Mouse (Mus musculus): ENCODE data around the gene Msgn1.

Gene Msgn1

DNA sequence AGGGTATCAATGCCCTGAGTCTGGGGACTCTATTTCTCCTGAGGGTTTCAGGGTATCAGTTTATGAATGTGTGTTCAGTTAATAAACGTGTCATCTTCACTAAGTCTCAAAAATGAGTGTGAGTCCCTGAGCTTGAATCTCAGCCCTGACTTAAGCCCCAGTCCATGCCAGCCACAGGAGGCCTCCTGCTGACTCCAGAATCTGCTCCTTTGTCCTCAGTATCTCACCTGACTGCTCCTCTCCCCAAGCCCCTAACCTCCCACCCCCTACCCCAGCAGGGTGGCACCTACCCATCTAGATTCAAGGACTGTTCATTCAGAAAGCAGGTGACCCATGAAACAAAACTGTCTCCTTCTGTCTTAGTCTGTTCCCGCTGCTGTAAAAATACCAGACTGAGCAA lies 10.2 kb downstream of the Msgn1 start:
- DNase-seq (ENCODE audit: low read depth, low spot score): no peak

DNA sequence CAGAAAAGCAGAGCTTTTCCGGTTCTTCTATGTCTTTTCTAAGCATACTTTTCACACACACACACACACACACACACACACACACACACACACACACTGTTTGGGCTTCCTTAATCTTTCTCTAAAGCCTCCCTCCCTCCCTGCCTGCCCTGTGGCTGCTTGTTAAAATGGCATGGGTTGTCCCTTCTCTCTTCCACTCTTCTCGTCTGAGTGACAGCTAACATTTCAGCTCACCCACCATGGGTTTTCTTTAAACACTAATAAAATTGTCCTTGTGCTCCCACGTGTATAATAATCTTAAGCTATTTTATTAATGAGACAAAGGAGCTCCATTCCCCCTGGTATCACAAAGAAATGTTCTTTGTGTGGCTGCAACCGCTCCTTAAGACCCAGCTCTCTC lies 10.7 kb downstream of the Msgn1 start:
- no peak for DNase-seq (ENCODE audit: low read depth, low spot score)

DNA sequence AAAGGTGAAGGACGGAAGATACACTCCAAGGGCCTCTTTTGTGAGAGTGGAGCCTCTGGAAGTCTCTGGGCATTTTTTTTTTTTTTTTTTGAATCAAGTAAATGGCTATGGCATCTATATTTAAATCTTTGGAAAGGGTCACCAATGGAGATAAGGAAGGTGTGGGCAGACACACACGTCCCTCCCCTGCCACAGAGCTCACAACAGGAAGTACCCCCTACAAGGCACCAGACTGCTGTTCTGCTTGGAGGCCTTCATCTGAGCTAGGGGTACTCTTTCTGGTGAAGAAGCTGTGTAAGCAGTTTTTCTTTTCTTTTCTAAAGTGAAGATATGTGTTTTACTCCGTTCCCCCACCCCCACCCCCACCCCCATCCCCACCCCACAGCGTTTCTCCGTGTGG lies 11.9 kb downstream of the Msgn1 start:
- no peak for DNase-seq (ENCODE audit: low read depth, low spot score)

DNA sequence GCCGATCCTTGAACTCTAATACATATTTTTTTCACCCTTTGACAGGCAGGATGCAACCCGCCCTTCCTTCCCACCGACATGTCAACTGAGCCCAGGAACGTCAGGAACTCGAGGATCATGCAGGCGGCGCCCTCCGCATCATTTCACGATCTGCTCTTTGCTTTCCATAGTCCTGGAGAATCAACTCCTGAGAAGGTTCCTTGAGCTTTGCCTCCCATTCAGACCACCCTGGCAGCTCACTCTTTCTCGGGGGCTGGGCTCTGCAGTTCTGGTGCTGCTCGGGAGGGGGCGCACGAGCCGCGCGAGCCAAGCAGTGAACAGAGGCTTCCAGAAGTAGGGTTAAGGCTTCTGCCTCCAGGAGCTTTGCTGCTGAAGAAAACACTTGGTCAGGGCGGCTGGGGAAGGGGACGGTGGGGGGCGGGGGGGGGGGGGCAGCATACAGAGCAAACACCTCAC lies 12.6 kb downstream of the Msgn1 start:
- DNase-seq (ENCODE audit: low read depth, low spot score): peak; percentile 65

DNA sequence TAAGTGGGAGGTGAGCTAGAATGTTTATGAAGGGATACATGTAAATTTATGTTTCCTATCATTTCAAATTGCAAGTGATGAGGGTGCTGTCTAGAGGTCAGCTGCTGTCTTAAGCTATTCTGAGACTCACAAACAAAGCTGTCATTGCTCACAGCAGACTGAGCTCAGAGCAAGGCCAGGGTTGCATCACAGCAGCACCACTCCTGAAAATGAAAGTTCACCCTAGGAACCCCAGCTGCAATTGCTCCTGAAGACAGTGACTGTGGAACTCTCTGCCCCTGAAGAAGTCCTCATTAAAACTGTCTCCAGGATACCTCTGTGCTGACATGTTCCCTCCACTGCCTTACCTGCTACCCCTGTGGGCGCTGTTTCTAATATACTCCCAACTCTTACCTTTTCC lies 13.7 kb downstream of the Msgn1 start:
- no peak for DNase-seq (ENCODE audit: low read depth, low spot score)

DNA sequence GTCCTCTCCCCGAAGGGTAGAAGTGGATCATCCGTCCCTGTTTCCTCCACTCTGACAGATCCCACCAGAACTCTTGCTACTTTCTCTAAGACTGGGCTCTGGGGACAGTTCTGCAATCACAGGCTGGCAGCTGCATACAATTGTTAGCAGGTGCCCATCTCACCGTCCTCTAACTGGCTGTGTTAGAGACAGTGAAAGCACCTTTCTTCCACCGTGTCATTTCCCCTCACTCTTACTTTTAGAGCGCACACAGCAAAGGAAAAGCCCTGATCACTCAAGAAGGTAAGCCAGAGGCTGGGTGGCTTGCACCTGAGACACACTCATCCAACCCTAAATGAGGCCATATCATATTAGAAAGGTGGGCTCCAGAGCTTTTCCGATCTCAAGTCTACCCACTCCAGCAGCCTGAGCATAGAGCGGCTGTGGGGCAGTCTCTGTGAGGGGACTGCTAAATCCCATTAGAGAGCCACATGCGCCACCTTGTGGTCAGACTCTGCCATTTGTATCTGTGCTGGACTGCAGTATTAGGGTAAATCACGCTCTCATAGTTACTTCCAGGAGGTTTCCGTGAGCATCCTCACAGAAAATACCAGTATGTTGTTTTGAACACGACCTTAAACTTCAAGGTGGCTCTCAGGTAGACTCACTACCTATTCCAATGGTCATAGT lies 30.2 kb downstream of the Msgn1 start:
- peak; percentile 92 for DNase-seq (ENCODE audit: low read depth, low spot score)

DNA sequence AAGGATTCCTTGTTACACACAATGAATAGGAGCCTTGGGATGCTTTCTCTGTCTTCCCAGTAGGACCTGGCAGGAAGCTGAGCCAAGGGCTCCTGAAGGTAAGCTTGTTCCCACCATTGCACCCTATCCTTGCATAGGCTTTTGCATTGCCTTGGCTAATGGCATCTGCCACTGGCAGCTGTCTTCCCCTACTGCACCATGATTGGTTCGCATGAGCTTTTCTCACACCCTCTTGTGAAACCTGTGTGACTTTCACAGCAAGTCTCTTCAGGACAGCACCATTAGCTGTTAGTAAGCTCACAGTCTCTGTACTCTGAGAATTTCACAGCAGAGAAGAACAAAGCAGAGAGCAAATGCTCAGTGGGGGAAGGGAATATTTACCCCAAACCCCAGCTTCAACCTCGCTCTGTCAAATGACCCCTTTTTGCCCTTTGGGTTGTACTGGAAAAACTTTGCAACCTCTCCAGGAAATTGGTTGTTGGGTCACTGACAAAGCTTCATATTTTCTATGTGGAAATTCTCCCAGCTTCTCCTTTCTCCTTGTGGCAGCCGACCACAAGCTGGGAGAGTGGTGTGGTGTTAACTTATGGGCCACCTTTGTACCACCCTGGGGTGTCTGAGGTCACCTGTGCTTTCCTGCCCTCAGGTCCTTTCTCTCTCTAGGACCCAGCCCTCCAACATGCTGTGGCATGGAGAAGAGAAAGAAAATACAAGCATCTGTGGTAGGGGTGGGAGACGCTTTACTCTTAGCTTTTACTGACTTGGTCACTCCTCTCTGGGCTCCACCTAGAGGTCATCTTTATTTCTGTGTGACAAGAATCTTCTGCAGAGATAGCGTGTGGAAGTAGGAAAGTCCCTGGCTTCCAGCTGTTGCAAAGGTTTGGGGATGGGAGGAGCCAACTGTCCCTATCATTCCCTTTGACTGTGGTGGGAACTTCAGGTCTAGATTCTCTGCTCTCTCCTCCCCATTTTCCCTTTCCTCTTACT lies 31.1 kb downstream of the Msgn1 start:
- no peak for DNase-seq (ENCODE audit: low read depth, low spot score)

DNA sequence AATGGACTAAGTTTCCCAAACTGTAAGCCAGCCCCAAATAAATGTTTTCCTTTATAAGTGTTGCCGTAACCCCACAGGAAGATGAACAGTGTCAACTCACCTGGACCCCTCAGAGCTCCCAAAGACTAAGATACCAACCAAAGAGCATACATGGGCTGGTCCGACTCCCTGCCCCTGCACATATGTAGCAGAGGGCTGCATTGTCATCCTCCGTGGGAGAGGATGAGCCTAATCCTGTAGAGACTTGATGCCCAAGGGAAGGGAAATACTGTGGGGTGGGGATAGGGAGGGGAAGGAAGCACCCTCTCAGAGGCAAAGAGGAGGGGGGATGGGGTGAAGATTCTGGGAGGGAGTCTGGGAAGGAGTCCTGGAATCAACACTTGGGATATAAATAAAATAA lies 50.1 kb downstream of the Msgn1 start:
- DNase-seq (ENCODE audit: low read depth, low spot score): no peak
